Mouse (Mus musculus) CH12.LX (cell line): ENCODE results near the gene Gadd45gip1. TPM values are rescaled to one million over a fixed set of nuclear protein-coding genes. Genes with fewer than 3 reads are reported as not detected.

ENCODE experiments used
- DNase-seq: peaks from one replicate; pipeline ENCODE4 v3.0.0-alpha.2; 2013; ENCODE audit errors: extremely low read depth
- H3K27ac ChIP-seq: 2 replicates; pipeline ENCODE4 v1.5.1; 2012; ENCODE audit warnings: low read depth, mild to moderate bottlenecking, control low read depth, moderate library complexity; ENCODE audit not compliant: insufficient read depth
- H3K27me3 ChIP-seq: replicated peaks from 2 replicates; pipeline ENCODE3; 2012; ENCODE audit warnings: inconsistent platforms
- H3K36me3 ChIP-seq, 2 experiments: replicated peaks in 1 of 2; 2 replicates each; pipeline versions ENCODE3 to v1.6.1; 2012; ENCODE audit warnings: inconsistent platforms in 1 of 2, low read length in 1 of 2, mild to moderate bottlenecking in 1 of 2, mixed read lengths in 1 of 2, moderate library complexity in 1 of 2; ENCODE audit not compliant: control insufficient read depth in 1 of 2, insufficient read depth in 1 of 2
- H3K4me1 ChIP-seq, 2 experiments: 2 replicates each; pipeline ENCODE4 v1.6.1; 2012; ENCODE audit warnings: inconsistent platforms in 1 of 2, moderate library complexity in 1 of 2; ENCODE audit not compliant: insufficient read depth in 2 of 2, control insufficient read depth in 1 of 2
- H3K4me2 ChIP-seq: 2 replicates; pipeline ENCODE4 v1.6.1; 2012; ENCODE audit warnings: low read depth, mild to moderate bottlenecking, control low read depth; ENCODE audit not compliant: poor library complexity, insufficient read depth, severe bottlenecking
- H3K4me3 ChIP-seq, 3 experiments: fragments of 150-350 bp in 1 of 3; sonication (generic) in 1 of 3; replicated peaks in 1 of 3; 2 replicates each; pipeline versions ENCODE3 to v1.5.1; 2011 to 2012; ENCODE audit warnings: low read depth in 2 of 3, low read length in 2 of 3, mild to moderate bottlenecking in 2 of 3, moderate library complexity in 2 of 3, control low read depth in 1 of 3, improper control_type of control experiment in 1 of 3, inconsistent platforms in 1 of 3, mixed read lengths in 1 of 3; ENCODE audit not compliant: poor library complexity in 1 of 3
- H3K79me2 ChIP-seq: replicated peaks from 2 replicates; pipeline ENCODE4 v1.6.1; 2012; ENCODE audit warnings: mild to moderate bottlenecking, moderate library complexity; ENCODE audit not compliant: control insufficient read depth, poor library complexity, insufficient read depth, severe bottlenecking; ENCODE audit errors: extremely low read depth
- H3K9ac ChIP-seq: 2 replicates; pipeline ENCODE4 v1.6.1; 2012; ENCODE audit warnings: low read depth, mild to moderate bottlenecking, control low read depth, moderate library complexity; ENCODE audit not compliant: insufficient read depth
- H3K9me3 ChIP-seq: replicated peaks from 2 replicates; pipeline ENCODE3; 2012; ENCODE audit warnings: low read length, inconsistent platforms, mixed read lengths
- CHD1 ChIP-seq: IDR thresholded peaks from 2 replicates; pipeline ENCODE4 v1.6.1; 2012; ENCODE audit warnings: low read depth, low read length, improper control_type of control experiment, inconsistent platforms
- CHD2 ChIP-seq: IDR thresholded peaks from 2 replicates; pipeline ENCODE4 v1.6.1; 2011; ENCODE audit warnings: low read length, improper control_type of control experiment
- CTCF ChIP-seq, 2 experiments: IDR thresholded peaks in 1 of 2; conservative IDR thresholded peaks in 1 of 2; 2 replicates each; pipeline ENCODE4 v1.5.1; 2011 to 2012; ENCODE audit warnings: low read depth in 2 of 2, low read length in 2 of 2, improper control_type of control experiment in 1 of 2, inconsistent platforms in 1 of 2, mild to moderate bottlenecking in 1 of 2, moderate library complexity in 1 of 2
- ELF1 ChIP-seq: IDR thresholded peaks from 2 replicates; pipeline ENCODE4 v1.6.1; 2014; ENCODE audit warnings: low read depth, mild to moderate bottlenecking, inconsistent platforms, low read length, improper control_type of control experiment
- ETS1 ChIP-seq: conservative IDR thresholded peaks from 2 replicates; pipeline ENCODE4 v1.6.1; 2012; ENCODE audit warnings: low read depth, mild to moderate bottlenecking, inconsistent platforms, low read length, improper control_type of control experiment, moderate library complexity
- GABPA ChIP-seq: IDR thresholded peaks from 2 replicates; pipeline ENCODE4 v1.6.1; 2012; ENCODE audit warnings: low read depth, low read length, improper control_type of control experiment, inconsistent platforms; ENCODE audit not compliant: insufficient replicate concordance
- IRF4 ChIP-seq: IDR thresholded peaks from 2 replicates; pipeline ENCODE4 v1.6.1; 2014; ENCODE audit warnings: low read depth, mild to moderate bottlenecking, inconsistent platforms, low read length, improper control_type of control experiment
- KAT2A ChIP-seq: IDR thresholded peaks from 2 replicates; pipeline ENCODE4 v1.6.1; 2012; ENCODE audit warnings: low read length, improper control_type of control experiment, inconsistent platforms; ENCODE audit not compliant: insufficient replicate concordance
- MAX ChIP-seq: IDR thresholded peaks from 2 replicates; pipeline ENCODE4 v1.6.1; 2011; ENCODE audit warnings: low read length, improper control_type of control experiment
- MEF2A ChIP-seq: IDR thresholded peaks from 2 replicates; pipeline ENCODE4 v1.6.1; 2014; ENCODE audit warnings: low read depth, mild to moderate bottlenecking, inconsistent platforms, low read length, improper control_type of control experiment, borderline replicate concordance
- NRF1 ChIP-seq: IDR thresholded peaks from 2 replicates; pipeline ENCODE4 v1.6.1; 2014; ENCODE audit warnings: low read depth, mild to moderate bottlenecking, inconsistent platforms, low read length, improper control_type of control experiment, moderate library complexity
- PAX5 ChIP-seq: IDR thresholded peaks from 2 replicates; pipeline ENCODE4 v1.6.1; 2012; ENCODE audit warnings: low read length, inconsistent platforms, mixed read lengths
- POLR2A ChIP-seq: IDR thresholded peaks from 2 replicates; pipeline ENCODE4 v1.6.1; 2011; ENCODE audit warnings: low read depth, mild to moderate bottlenecking, improper control_type of control experiment, low read length
- POLR2AphosphoS2 ChIP-seq: IDR thresholded peaks from 2 replicates; pipeline ENCODE4 v1.6.1; 2011; ENCODE audit warnings: low read depth, low read length, improper control_type of control experiment
- RAD21 ChIP-seq: IDR thresholded peaks from 2 replicates; pipeline ENCODE4 v1.6.1; 2011; ENCODE audit warnings: low read depth, mild to moderate bottlenecking, low read length, improper control_type of control experiment, moderate library complexity
- RCOR1 ChIP-seq: conservative IDR thresholded peaks from 2 replicates; pipeline ENCODE4 v1.6.1; 2012; ENCODE audit warnings: low read depth, mild to moderate bottlenecking, inconsistent platforms, low read length, improper control_type of control experiment
- SMC3 ChIP-seq: IDR thresholded peaks from 2 replicates; pipeline ENCODE4 v1.6.1; 2011; ENCODE audit warnings: low read depth, low read length, improper control_type of control experiment
- TCF12 ChIP-seq: IDR thresholded peaks from 2 replicates; pipeline ENCODE4 v1.6.1; 2014; ENCODE audit warnings: low read depth, mild to moderate bottlenecking, inconsistent platforms, low read length, improper control_type of control experiment
- ZMIZ1 ChIP-seq: IDR thresholded peaks from 2 replicates; pipeline ENCODE4 v1.6.1; 2012; ENCODE audit warnings: low read depth, mild to moderate bottlenecking, inconsistent platforms, low read length, improper control_type of control experiment
- dilution Hi-C: fragments of 300-500 bp; cut with MboI; formaldehyde crosslinking; loops from 2 replicates; pipeline ENCODE4 v1.14.3; 2020; ENCODE audit warnings: low sequenced_read_pairs; ENCODE audit not compliant: extremely low pct_unique_long_range_greater_than_20kb, extremely low pct_ligation_motif_present
- in situ Hi-C: fragments of 300-500 bp; cut with MboI; formaldehyde crosslinking; loops from 3 replicates; pipeline ENCODE4 v1.14.3; 2019; ENCODE audit warnings: low sequenced_read_pairs, low pct_ligation_motif_present, low pct_unique_long_range_greater_than_20kb, mixed read lengths
- polyA plus RNA-seq: library from polyadenylated mRNA; unstranded; fragments of >175 nt; gene quantifications from 2 replicates; pipeline ENCODE4 v1.2.1, GENCODE M21; 2012; ENCODE audit warnings: low read depth; ENCODE audit not compliant: insufficient read length
- total RNA-seq, 2 experiments: library from RNA; depleted of rRNA; stranded (reverse); fragments of 300-350 nt in 1 of 2; fragments of >200 nt in 1 of 2; gene quantifications; 2 replicates each; pipeline ENCODE4 v1.2.3; 2012 to 2014

The Gadd45gip1 gene
- total and polyA plus RNA-seq, 3 experiments = 53.6 to 57.6 (median 56.6) TPM

- Histone ChIP-seq H3K4me3 (no peak overlapping the region), H3K27ac (no peak overlapping the region), H3K36me3 (no peaks in the 10 kb centered on the region), H3K4me2 (no peak overlapping the region), H3K9ac (no peak overlapping the region), H3K79me2 (no peaks in the 10 kb centered on the region), H3K27me3 (peaks cover 15% of the 10 kb centered on the region), H3K9me3 (no peaks in the 10 kb centered on the region), H3K4me1 (peaks cover 2 to 11% of the 10 kb centered on the region in 2 experiments; a peak in 2 of 4 replicates)
- peak; percentile 84 for DNase-seq
- peak; percentile 95 for TF ChIP-seq CTCF (conservative IDR thresholded peaks at IDR 0.05 in 1 of 2, IDR thresholded peaks at IDR 0.05 in 1 of 2; ENCODE audit: low read depth in 2 of 2, low read length in 2 of 2)
- TF ChIP-seq SMC3 = peak; percentile 76
- no peak for TF ChIP-seq POLR2A
- TF ChIP-seq RAD21 = peak; percentile 67
- peak; percentile 95 for TF ChIP-seq NRF1
- TF ChIP-seq MEF2A = no peak
- peak; percentile 40; the same call in 1 of the 2 replicates for TF ChIP-seq IRF4
- 0 out of 2 replicates have a peak, but pooled peaks have one; percentile 25 for TF ChIP-seq TCF12
- in situ Hi-C loops (loop anchor here (10.0 kb wide), 1 partner anchor 101 kb away; no protein-coding TSS in a partner anchor), dilution Hi-C loops (no loop called here)
Measured at GRCm38 (mm10) chr8:84815547-84815946, 15.8 kb upstream of the Gadd45gip1 start.

GRCm38 (mm10) chr8:84816117-84816516, 15.2 kb upstream of the Gadd45gip1 start:
- H3K79me2 ChIP-seq = no peaks in the 10 kb centered on the region
- in situ Hi-C loops (loop anchor here (10.0 kb wide), 1 partner anchor 101 kb away; no protein-coding TSS in a partner anchor), dilution Hi-C loops (no loop called here)
- H3K36me3 ChIP-seq = no peaks in the 10 kb centered on the region
- peaks cover 2 to 8% of the 10 kb centered on the region in 2 experiments; a peak in 2 of 4 replicates for H3K4me1 ChIP-seq
- TF ChIP-seq KAT2A = no peak
- TF ChIP-seq PAX5 = no peak
- TF ChIP-seq POLR2A = no peak
- TF ChIP-seq NRF1 = no peak
- TF ChIP-seq MAX = no peak
- no peak for TF ChIP-seq CHD2
- TF ChIP-seq ZMIZ1 = no peak
- TF ChIP-seq CHD1 = no peak
- TF ChIP-seq SMC3 = no peak
- H3K9ac ChIP-seq = no peak overlapping the region
- peaks cover 14% of the 10 kb centered on the region for H3K27me3 ChIP-seq
- no peak overlapping the region for H3K4me3 ChIP-seq
- no peak overlapping the region for H3K4me2 ChIP-seq
- no peak overlapping the region for H3K27ac ChIP-seq
- H3K9me3 ChIP-seq = no peaks in the 10 kb centered on the region
- no peak for DNase-seq

DNA sequence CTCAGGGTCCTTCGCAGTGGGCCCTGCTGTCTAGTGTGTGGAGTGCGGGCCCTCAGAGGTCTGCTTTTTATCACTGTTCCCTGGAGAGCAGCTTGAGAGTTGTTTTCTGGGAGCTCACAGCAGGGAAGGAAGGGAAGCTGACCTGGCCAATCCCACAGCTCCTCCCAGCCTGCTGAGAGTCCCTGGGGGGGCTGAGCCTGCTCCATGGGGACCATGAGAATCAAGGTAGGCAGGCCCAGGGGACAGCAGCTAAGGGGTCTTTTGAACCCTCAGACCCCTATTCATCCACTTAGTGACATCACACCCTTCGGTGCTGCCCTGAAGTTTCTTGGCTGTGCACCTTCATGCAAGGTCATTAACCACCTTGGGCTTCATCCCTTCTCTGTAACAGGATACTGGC, 8.6 kb upstream of the Gadd45gip1 start, which contains the start of gene Dand5:
Gene Dand5, minus strand, starts transcription at position 101 of the 400 bp plus-strand sequence.
- DNase-seq = no peak
- H3K36me3 ChIP-seq = no peaks in the 10 kb centered on the region
- in situ Hi-C loops = no loop called here

More for the DNA sequence above, 8.6 kb upstream of the Gadd45gip1 start, which contains the start of gene Dand5:
- Histone ChIP-seq H3K4me3 (no peak within 1 kb of the TSS), H3K27ac (no peak within 1 kb of the TSS), H3K79me2 (no peaks in the 10 kb centered on the region), H3K4me1 (peaks cover 6 to 20% of the 10 kb centered on the region in 2 experiments), H3K9ac (no peak within 1 kb of the TSS), H3K4me2 (no peak within 1 kb of the TSS), H3K9me3 (no peaks in the 10 kb centered on the region), H3K27me3 (no peaks in the 10 kb centered on the region)
- dilution Hi-C loops = no loop called here
- TF ChIP-seq POLR2AphosphoS2 (no peak), IRF4 (no peak), ELF1 (no peak), POLR2A (no peak), RCOR1 (no peak), MAX (no peak), GABPA (no peak), ETS1 (no peak)
